Mouse (Mus musculus) megakaryocyte, embryonic 14.5 days (primary cell): ENCODE results near the gene Hist1h4d. TPM values are rescaled to one million over a fixed set of nuclear protein-coding genes. Genes with fewer than 3 reads are reported as not detected.
"Not testable (repeated sequence)": the region's sequence is repeated elsewhere in the genome, so short reads cannot be mapped to it uniquely, and the experiment has no call there.

Experiments
- H3K27me3 ChIP-seq: replicated peaks from 2 replicates; pipeline ENCODE3; 2012; ENCODE audit warnings: inconsistent platforms
- H3K36me3 ChIP-seq: replicated peaks from 2 replicates; pipeline ENCODE3; 2012; ENCODE audit warnings: low read length, inconsistent platforms, mixed read lengths
- H3K4me1 ChIP-seq: 2 replicates; pipeline ENCODE4 v1.6.1; 2012; ENCODE audit warnings: inconsistent platforms
- H3K4me3 ChIP-seq: replicated peaks from 2 replicates; pipeline ENCODE3; 2012; ENCODE audit warnings: moderate library complexity, mild to moderate bottlenecking, inconsistent platforms
- H3K9me3 ChIP-seq: 2 replicates; pipeline ENCODE4 v1.6.1; 2012; ENCODE audit warnings: inconsistent platforms
- FLI1 ChIP-seq: IDR thresholded peaks from 2 replicates; pipeline ENCODE4 v1.6.1; 2012; ENCODE audit warnings: low read length, inconsistent platforms, mixed read lengths
- GATA1 ChIP-seq: IDR thresholded peaks from 3 replicates; pipeline ENCODE4 v1.6.1; 2012; ENCODE audit warnings: mixed read lengths, low read length, inconsistent platforms, borderline replicate concordance
- polyA plus RNA-seq: library from polyadenylated mRNA; stranded (reverse); fragments of >175 nt; gene quantifications from 2 replicates; pipeline ENCODE4 v1.2.3, GENCODE M21; 2012; ENCODE audit warnings: low replicate concordance; ENCODE audit not compliant: insufficient read depth

Gene Hist1h4d
- polyA plus RNA-seq, 1 experiment: 20.4 TPM

DNA sequence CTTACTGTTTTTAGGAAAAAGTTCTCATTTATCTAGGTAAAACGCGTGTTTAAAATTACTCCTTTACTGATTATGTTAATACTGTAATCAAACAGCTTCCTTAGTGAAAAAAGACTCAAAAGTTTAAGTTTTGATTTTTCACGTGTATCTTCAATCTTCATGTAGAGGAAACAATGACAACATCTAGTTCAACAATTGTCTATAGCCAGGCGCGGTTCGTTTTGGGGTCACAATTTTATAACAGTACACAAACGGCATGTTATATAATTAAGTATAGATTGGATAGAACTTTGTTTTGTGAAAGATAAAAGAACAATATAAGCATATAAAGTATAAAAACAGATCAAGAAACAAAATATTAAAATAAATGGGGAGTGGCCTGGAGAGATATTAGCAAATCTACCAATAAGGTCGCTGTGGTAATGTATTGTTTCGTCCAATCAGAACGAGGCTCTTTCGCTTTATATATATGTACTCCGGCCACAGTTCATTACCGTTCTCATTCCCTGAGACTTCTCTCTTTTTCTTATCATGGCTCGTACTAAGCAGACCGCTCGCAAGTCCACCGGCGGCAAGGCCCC lies 6.0 kb upstream of the Hist1h4d start, which contains the start of gene Hist1h3d:
TSS of gene Hist1h3d (plus strand) at position 493 of the 581 bp plus-strand sequence.
- H3K4me1 ChIP-seq: peaks cover 33% of the 10 kb centered on the region
- no peaks in the 10 kb centered on the region for H3K9me3 ChIP-seq
- H3K4me3 ChIP-seq: peak within 1 kb of the TSS; percentile 89
- H3K27me3 ChIP-seq: no peaks in the 10 kb centered on the region
- TF ChIP-seq FLI1 (no peak), GATA1 (no peak)
- no peaks in the 10 kb centered on the region for H3K36me3 ChIP-seq

DNA sequence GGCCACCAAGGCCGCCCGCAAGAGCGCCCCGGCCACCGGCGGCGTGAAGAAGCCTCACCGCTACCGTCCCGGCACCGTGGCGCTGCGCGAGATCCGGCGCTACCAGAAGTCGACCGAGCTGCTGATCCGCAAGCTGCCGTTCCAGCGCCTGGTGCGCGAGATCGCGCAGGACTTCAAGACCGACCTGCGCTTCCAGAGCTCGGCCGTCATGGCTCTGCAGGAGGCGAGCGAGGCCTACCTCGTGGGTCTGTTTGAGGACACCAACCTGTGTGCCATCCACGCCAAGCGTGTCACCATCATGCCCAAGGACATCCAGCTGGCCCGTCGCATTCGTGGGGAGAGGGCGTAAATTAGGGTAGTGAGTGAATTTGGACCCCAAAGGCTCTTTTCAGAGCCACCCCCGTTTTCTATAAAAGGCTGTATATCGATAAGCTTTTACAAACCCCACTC lies 5.5 kb upstream of the Hist1h4d start:
- H3K27me3 ChIP-seq, H3K36me3 ChIP-seq, H3K9me3 ChIP-seq: not testable (repeated sequence)

DNA sequence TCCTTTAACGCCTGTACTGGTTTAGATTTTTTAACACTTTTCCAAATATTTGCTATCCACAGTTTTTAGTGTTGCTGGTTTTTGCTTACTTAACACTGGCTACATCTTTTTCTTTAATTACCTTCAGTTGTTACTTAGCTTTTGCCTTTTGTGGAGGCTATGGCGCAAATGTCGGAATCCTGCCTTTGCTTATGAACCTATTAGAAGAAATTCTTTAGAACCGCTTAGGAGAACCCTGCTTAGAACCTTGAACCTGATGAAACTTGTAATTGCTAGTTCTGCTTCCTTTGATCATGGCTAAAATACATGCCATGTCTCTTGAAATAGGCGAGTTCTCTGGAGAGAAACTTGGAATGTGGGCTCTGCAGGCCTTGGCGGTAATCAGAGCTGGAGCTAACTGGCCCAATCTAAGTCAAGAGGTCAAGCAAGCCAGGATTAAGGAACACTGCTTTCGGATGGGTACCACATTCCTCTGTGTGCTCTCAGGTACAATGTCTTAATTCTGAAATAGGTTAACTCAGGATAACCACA lies 5.0 kb upstream of the Hist1h4d start:
- Histone ChIP-seq H3K27me3 (no peaks in the 10 kb centered on the region), H3K4me3 (peak overlapping the region; percentile 89), H3K9me3 (no peaks in the 10 kb centered on the region), H3K4me1 (peaks cover 44% of the 10 kb centered on the region), H3K36me3 (no peaks in the 10 kb centered on the region)
- TF ChIP-seq FLI1: no peak

More for the DNA sequence above, 5.5 kb upstream of the Hist1h4d start:
- Histone ChIP-seq H3K4me1 (peaks cover 38% of the 10 kb centered on the region), H3K4me3 (peak overlapping the region; percentile 89)

DNA sequence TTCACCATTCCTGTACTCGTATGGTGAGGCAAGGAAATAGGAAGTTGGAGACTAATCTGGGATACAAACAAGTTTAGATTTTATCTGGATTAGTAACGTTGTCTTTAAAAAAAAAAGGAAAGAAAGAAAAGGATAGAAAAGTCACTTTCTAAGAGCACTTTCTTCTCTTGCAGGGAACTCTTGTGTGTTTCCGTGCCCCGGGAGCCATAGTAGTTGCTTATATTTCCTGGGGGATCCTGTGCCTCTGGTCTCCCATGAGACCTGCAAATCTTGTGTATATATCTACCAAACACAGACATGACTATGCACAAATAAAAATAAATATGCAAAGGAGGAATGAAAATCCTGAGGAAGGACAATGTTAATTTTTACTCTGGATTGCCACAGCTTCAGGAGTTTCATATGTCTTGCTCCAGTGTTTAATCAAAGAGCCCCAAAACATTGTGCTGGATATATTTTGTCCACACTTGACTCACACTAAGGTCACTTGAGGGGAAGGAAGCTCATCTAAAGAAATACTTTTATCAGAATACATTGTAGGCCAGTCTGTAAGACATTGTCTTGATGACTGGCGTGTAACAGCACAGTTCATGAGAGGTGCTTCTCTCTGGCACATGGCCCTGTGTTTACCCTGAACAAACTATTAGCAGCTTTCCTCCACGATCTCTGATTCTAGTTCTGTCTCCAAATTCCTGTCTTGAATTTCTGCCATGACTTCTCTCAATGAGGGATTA lies 4.3 kb upstream of the Hist1h4d start:
- H3K27me3 ChIP-seq: no peaks in the 10 kb centered on the region
- no peaks in the 10 kb centered on the region for H3K9me3 ChIP-seq
- no peak for TF ChIP-seq GATA1
- TF ChIP-seq FLI1: no peak
- peaks cover 50% of the 10 kb centered on the region for H3K4me1 ChIP-seq
- peak overlapping the region; percentile 89 for H3K4me3 ChIP-seq
- H3K36me3 ChIP-seq: no peaks in the 10 kb centered on the region

DNA sequence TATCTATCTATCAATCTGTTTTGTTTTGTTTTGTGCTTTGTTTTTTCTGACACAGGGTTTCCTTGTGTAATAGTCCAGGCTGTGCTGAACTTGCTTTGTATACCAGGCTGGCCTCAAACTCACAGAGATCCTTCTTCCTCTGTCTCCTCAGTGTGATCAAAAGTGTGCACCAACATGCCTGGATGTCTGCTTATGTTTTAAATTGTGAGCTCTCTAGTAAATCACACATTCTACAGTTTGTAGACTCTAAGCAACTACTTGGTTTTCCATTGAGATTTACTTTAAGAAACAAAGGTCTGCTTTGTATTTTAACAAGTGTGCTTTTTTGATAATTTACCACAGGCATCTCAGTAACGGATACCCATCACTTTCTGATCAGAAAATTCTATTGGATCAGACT lies 3.6 kb upstream of the Hist1h4d start:
- no peaks in the 10 kb centered on the region for H3K27me3 ChIP-seq
- H3K4me1 ChIP-seq: peaks cover 50% of the 10 kb centered on the region
- H3K4me3 ChIP-seq: no peak overlapping the region
- H3K9me3 ChIP-seq: no peaks in the 10 kb centered on the region
- TF ChIP-seq GATA1 (no peak), FLI1 (no peak)
- H3K36me3 ChIP-seq: no peaks in the 10 kb centered on the region

DNA sequence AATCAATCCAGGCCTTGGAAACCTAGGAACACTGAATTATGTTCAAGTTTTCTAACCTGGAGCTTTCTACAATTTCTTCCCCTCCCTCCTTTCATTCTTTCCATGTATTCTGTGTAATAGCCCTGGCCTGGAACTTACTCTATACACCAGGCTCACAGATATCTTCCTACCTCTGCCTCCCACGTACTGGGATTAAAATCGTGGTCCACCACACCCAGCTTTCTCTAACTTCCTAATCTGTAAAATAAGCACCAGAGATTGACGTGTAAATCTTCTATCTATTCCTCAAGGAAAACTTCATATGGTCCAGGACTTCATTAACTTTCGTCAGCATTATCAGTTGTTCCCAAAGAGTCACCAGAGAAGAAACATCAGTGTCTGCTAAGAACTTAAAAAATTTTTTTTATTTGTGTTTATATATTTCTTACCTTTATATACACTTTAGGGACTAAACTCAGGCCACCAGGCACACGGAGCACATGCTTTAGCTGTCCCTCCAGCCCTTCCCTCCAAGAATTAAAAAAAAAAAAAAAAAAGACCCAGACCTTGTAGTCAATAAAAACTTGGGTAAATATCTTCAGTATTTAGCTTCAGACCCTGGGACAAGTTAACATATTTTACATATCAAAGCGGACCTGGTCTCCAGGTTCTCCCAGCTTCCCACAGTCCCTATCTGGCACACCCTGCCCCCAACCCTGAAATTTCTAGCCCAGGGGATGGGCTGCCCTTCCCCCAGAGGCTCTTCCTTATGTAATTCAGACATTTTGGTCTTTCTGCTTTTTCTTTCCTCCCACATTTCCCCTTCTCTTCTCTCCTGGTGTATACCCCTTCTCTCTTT lies 1.0 kb downstream of the Hist1h4d start:
- peak overlapping the region; percentile 88 for H3K4me3 ChIP-seq
- H3K36me3 ChIP-seq: no peaks in the 10 kb centered on the region
- H3K4me1 ChIP-seq: peaks cover 57% of the 10 kb centered on the region
- H3K9me3 ChIP-seq: no peaks in the 10 kb centered on the region
- no peaks in the 10 kb centered on the region for H3K27me3 ChIP-seq
- TF ChIP-seq GATA1 (no peak), FLI1 (no peak)

DNA sequence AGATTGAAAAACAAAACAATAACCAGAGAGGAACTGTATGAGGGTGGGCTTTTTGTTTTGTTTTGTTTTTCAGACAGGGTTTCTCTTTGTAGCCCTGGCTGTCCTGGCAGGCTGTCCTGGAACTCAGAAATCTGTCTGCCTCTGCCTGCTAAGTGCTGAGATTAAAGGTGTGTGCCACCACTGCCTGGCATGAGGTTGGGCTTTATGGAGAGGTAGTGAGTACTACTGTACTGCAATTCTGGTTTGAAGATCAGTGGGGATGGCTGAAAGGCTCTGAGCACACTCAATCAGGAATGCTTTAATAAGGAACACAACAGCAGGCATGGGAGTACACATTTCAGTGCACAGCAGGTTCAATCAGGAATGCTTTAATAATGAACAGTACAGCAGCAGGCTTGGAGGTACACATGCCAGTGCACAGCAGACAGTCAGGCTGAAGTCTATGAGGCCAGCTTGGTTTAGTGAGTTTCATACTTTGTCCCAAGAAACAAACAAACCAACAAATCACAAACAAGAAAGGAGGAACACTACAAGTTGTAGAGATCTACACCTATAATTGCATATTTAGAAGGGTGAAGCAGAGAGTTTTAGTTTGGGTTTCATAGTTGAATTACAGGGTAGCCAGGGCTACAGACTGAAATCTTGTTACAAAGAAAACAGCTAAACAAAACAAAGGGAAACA lies 2.1 kb downstream of the Hist1h4d start:
- Histone ChIP-seq H3K4me3 (peak overlapping the region; percentile 88), H3K9me3 (no peaks in the 10 kb centered on the region), H3K4me1 (peaks cover 61% of the 10 kb centered on the region), H3K27me3 (no peaks in the 10 kb centered on the region), H3K36me3 (no peaks in the 10 kb centered on the region)
- TF ChIP-seq FLI1: no peak
- TF ChIP-seq GATA1: no peak

DNA sequence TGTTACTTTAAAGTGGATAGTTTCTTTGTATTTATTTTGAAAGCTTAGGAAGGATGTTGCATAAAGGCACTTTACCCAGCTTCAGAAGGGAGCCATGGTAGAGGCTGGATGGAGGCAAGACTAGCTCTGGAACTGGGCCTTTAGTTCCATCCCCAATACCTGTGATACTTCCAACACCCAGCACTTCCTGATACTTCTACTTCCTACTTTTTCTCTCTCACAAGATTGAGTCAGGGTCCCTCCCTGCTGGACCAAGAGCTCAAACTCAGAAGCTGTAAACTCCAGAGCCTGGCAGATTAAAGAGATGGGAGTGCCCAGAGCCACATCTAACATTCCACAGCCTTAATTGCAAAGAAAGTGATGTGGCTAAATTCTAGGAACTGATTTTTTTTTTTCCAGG lies 2.9 kb downstream of the Hist1h4d start:
- Histone ChIP-seq H3K36me3 (no peaks in the 10 kb centered on the region), H3K4me1 (peaks cover 69% of the 10 kb centered on the region), H3K9me3 (no peaks in the 10 kb centered on the region), H3K27me3 (no peaks in the 10 kb centered on the region), H3K4me3 (peak overlapping the region; percentile 93)
- TF ChIP-seq GATA1 (no peak), FLI1 (no peak)

DNA sequence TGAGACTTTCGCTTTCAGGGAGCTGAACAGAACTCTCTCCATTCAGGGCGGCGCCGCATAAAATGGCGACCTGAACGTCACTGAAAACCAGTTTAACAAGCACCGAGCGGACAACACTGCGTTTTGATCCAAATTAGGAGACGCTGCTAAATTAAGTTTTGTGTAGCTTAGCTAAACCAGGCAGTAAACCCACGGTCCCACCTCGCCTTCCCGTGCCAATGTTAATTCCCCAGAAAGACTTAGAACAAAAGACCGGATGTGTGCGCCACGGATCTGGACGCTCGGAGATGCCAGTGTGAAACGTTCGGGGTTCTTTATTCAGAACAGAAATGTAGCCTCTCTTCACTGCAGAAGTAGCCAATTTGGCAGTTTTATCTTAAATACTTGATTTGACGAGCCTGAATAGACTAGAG lies 3.6 kb downstream of the Hist1h4d start:
- H3K4me1 ChIP-seq: peaks cover 70% of the 10 kb centered on the region
- peak overlapping the region; percentile 93 for H3K4me3 ChIP-seq
- no peaks in the 10 kb centered on the region for H3K9me3 ChIP-seq
- 0 out of 2 replicates have a peak, but pooled peaks have one; percentile 28 for TF ChIP-seq FLI1
- no peak for TF ChIP-seq GATA1
- H3K27me3 ChIP-seq: no peaks in the 10 kb centered on the region
- no peaks in the 10 kb centered on the region for H3K36me3 ChIP-seq

DNA sequence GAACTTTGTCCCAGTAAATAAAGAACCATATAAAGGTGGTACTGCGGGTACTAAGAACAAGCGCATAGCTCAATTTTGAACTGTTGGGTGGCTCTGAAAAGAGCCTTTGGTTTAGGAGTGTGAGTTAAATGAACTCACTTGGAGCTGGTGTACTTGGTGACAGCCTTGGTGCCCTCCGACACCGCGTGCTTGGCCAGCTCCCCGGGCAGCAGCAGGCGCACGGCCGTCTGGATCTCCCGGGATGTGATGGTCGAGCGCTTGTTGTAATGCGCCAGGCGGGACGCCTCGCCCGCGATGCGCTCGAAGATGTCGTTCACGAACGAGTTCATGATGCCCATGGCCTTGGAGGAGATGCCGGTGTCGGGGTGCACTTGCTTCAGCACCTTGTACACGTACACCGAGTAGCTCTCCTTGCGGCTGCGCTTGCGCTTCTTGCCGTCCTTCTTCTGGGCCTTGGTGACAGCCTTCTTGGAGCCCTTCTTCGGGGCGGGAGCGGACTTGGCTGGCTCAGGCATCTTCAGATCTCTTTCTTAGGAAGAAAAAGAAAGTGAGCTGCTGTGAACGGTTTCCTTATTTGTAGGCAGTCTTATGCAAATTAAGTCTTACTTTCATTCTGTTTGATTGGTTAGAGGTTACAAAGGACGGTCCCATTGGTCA lies 4.2 kb downstream of the Hist1h4d start:
- H3K36me3 ChIP-seq, H3K9me3 ChIP-seq, H3K27me3 ChIP-seq: not testable (repeated sequence)
- Histone ChIP-seq H3K4me1 (peaks cover 70% of the 10 kb centered on the region), H3K4me3 (peak overlapping the region; percentile 93)
